Mouse (Mus musculus): ENCODE results near the gene Rnf26.

The Rnf26 gene

DNA sequence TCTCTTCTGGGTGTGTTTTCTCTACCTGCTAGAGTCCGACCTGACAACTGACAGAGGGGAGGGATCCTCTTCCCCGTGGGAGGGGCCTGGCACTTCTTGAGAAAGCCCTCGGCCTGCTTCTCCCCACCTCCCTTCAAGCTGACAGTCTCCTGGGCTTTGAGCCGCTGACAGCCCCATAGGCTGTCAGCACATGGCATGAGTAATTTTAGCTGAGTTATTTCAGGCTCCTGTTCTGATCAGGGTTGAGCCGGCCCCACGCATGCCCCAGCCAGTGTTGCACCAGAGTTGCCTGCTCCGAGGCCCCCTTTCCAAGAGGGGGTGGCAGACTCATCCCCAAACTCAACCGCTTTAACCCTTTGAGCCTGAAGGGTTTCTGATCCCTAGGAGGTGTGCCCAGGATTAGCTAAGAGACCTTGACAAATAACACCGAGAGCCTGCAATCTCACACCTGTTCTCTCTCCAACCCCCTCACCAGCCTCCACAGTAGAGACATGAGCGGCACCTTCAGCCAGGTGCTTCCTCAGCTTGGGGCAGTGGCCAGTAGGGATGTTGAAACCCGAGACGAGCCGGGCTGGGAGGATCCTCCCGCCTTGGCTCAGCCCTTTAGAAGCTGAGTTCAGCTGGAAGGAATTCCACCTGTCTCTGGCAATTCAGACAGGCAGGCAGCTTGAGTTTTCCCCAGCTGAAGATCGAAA lies 25.4 kb downstream of the Rnf26 start:
- peak; percentile 77 for DNase-seq

- DNase-seq, result no peak
Observed at GRCm38 (mm10) chr9:44086960-44087359, 26.4 kb downstream of the Rnf26 start.

DNA sequence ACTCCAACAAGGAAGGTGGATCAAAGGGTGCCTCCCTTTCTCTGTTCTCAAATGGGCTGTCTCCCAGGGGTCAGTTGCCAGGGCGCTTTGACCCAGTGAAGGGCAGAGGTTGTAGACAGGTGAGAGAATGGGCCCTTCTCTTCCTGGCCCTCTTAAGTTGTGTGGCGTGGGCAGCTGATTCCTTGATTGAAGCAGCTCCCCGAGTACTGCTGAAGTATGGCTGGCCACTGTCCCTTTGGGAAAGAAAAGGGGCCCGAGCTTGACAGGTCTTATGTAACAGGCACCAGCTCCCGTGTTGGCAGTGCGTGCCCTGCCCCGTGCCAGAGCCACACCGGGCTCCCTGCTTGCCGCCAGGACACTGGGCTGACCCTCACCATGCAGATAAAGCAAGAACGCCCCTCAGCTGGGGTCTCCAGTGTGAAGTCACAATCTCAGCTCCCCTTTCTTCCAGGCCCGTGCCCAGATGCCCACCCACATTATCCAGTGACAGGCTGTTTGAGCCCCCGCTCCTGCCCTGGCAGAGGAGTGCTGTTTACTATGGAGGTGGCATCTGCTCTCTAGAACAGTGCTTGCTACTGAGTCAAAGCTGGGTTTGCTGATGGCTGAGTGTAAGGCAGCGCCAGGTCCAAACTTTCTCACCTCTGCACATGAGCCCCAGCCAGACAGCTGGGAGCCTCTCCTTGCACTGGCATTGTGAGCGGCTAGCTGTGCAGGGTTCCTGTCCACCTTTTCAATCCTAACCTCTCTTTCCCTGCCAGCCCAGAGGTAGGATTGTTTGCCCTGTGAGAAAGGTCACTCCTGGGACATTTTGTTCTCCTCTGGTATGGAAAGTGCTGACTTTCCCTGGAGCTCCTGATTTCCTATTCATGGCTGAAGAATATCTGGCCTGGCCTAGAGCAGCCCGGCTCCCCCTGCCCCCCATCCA lies 27.3 kb downstream of the Rnf26 start:
- DNase-seq, result peak; percentile 79

DNA sequence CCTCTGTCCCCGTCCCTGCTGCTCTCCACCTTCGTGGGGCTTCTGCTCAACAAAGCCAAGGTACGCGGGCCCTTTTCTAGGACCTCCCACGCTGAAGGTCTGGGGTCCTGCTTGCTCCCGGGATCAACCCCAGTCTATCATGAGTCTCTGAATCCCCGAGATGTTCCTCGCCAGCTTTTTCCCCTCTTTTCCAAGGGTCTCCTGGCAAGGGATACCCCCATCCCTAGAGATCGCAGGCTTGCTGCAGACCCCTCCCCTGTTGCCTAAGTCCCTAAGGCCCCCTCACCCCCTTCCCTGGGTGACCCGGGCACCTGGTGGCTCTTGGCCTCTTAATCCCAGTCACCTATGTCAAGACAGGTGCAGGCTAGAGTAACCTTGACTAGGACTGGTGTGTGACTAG lies 28.0 kb downstream of the Rnf26 start:
- no peak for DNase-seq

- peak; percentile 93 for DNase-seq
Observed at GRCm38 (mm10) chr9:44084659-44085229, 28.6 kb downstream of the Rnf26 start.

GRCm38 (mm10) chr9:44084236-44084635 lies 29.1 kb downstream of the Rnf26 start:
- DNase-seq, result no peak

DNA sequence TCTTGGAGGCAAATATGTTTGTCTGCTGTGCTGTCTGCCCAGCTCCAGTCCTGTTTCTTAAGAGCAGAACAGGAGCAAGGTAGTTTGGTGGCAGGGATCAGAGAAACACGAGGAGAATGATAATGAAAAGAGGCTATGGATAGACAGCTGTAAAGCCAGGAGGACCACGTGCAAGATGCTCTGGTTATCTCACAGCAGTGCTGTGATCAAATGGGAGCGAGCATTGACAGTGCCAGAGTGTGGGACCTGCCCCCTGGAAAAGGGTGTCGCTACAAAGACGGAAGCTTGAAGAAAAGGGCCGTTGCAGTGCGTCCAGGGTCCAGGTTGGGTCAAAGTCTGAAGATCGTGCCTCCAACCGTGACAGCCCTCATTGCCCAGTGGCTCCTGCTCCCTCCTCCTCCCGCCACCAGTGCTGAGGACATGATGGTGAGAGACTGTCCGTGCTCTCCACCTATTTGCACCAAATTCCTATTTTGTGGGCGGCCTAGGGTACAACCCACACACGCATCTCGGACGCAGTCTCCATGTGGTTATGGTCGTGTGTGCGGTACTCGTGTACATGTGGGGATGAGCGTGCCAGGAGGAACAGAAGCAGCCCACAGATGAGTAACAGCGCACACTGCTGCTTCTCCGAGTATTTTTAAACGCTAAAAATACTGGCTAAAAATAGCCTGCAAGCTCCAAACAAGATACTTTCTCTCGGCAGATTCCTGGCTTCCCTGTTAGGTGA lies 29.8 kb downstream of the Rnf26 start:
- peak; percentile 85 for DNase-seq

GRCm38 (mm10) chr9:44082266-44082665 lies 31.1 kb downstream of the Rnf26 start:
- DNase-seq, result no peak

- no peak for DNase-seq
Observed at GRCm38 (mm10) chr9:44081581-44081980, 31.7 kb downstream of the Rnf26 start.

- DNase-seq, result peak; percentile 74
Observed at GRCm38 (mm10) chr9:44080953-44081352, 32.4 kb downstream of the Rnf26 start.

- DNase-seq, result no peak
Observed at GRCm38 (mm10) chr9:44079997-44080780, 33.1 kb downstream of the Rnf26 start.

DNA sequence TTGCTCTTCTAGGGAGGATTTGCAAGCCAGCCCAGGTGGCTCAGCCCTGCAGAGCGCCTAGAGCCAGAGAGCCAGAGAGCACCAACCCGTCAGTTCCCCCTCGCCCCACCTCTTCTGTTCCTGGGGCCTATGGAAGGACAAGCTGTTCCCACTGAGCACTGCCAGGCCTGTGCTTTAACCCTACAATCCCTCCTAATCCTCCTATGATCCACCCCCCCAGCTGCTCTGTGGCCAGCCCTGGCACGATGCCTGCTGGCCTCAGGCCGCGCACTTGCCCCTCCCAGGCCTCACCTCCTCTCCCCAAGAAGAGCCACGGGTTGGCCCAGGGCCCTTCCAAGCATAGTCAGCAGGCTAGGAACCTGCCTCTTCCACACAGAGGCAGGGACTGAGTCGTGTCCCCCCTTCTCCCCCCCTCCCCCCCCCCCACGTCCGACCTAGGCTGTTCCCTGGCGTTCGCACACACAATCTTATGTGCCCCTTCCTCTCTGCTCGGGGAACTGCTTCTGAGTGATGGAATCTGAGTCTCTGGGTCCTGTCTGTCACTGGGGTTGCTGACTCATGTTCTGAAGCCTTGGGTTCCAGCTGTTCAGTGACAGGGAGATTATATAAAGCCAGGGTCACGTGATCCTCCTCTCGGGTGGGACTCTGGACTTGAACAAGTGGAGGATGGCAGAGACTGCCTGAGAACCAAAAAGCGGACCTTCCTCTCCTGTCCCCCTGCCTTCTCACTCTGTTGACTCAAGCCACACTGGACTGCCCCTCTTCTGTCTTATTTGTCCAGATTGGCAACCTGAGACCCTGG lies 34.2 kb downstream of the Rnf26 start:
- DNase-seq, result peak; percentile 72

GRCm38 (mm10) chr9:44078136-44078797 lies 35.0 kb downstream of the Rnf26 start:
- no peak for DNase-seq

- DNase-seq, result no peak
Observed at GRCm38 (mm10) chr9:44077266-44077910, 35.9 kb downstream of the Rnf26 start.

DNA sequence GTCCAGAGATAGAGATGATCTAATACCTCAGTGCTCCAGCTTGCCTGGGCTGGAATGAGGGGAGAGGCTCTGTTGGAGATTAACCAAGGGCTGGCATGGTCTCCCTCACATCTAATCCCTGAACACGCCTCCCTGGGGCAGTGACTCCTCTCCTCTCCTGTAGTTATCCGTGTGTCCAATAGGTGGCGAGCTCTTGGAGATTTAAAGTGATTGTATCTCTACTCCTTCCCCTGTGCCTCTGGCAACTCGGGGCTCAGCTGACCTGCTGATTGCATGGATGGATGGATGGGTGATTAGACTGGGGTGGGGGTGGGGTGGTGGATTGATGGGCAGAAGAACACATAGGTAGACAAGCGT lies 36.6 kb downstream of the Rnf26 start:
- DNase-seq, result peak; percentile 70

- DNase-seq, result no peak
Observed at GRCm38 (mm10) chr9:44075996-44076763, 37.1 kb downstream of the Rnf26 start.

- no peak for DNase-seq
Observed at GRCm38 (mm10) chr9:44075276-44075995, 37.9 kb downstream of the Rnf26 start.

DNA sequence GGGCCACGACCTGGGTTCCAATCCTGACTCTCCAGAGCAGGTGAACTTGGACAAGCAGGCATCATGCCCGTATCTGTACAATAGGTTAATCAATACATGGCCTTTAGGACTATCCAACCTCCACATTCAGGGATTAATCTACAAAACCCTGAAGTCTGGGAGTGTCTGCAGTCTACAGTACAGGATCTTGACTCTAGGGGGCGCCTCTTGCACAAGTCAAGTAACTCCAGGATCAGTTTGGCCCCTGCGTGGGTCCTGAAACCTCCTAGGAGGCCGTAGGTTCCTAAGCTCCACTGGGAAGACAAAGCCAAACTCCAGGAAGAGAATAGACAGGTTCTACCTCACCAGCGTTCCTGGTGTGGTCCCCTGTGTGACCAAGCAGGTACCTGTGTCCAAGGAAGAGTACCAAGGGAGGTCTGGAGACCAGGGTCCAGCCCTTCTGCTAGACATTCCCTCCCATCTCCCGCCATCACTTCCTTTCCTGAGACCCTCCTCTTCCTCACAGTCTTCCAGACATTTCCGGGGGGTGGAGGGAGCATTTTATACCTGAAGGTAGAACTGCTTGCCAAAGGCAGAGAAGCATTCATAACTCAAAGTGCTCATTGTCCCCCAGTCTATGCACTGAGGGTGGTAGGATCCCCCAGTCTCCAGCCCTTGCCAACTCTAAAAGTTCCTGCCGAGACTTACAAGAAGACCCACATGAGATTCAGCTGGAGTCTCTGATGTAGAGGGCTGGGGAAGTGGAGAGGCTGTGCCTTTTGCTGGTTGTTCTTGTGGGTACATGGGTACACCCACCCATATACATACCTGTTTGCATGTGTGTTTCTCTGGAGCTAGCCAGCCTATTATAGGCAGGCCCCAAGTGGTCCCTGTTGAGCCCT lies 38.7 kb downstream of the Rnf26 start:
- DNase-seq, result no peak
